Mouse (Mus musculus) CH12.LX (cell line): ENCODE results near the gene Kcnk18.

Experiments used
- CHD1 ChIP-seq: IDR thresholded peaks from 2 replicates; pipeline ENCODE4 v1.6.1; 2012; ENCODE audit warnings: low read depth, low read length, improper control_type of control experiment, inconsistent platforms
- CTCF ChIP-seq, 2 experiments: IDR thresholded peaks in 1 of 2; conservative IDR thresholded peaks in 1 of 2; 2 replicates each; pipeline ENCODE4 v1.5.1; 2011 to 2012; ENCODE audit warnings: low read depth in 2 of 2, low read length in 2 of 2, improper control_type of control experiment in 1 of 2, inconsistent platforms in 1 of 2, mild to moderate bottlenecking in 1 of 2, moderate library complexity in 1 of 2
- E2F4 ChIP-seq: IDR thresholded peaks from 2 replicates; pipeline ENCODE4 v1.6.1; 2011; ENCODE audit warnings: low read depth, low read length, improper control_type of control experiment; ENCODE audit not compliant: insufficient replicate concordance
- EP300 ChIP-seq: IDR thresholded peaks from 2 replicates; pipeline ENCODE4 v1.6.1; 2011; ENCODE audit warnings: low read length, improper control_type of control experiment
- GABPA ChIP-seq: IDR thresholded peaks from 2 replicates; pipeline ENCODE4 v1.6.1; 2012; ENCODE audit warnings: low read depth, low read length, improper control_type of control experiment, inconsistent platforms; ENCODE audit not compliant: insufficient replicate concordance
- TCF12 ChIP-seq: IDR thresholded peaks from 2 replicates; pipeline ENCODE4 v1.6.1; 2014; ENCODE audit warnings: low read depth, mild to moderate bottlenecking, inconsistent platforms, low read length, improper control_type of control experiment
- USF1 ChIP-seq: IDR thresholded peaks from 2 replicates; pipeline ENCODE4 v1.6.1; 2014; ENCODE audit warnings: low read depth, mild to moderate bottlenecking, inconsistent platforms, low read length, improper control_type of control experiment

DNA sequence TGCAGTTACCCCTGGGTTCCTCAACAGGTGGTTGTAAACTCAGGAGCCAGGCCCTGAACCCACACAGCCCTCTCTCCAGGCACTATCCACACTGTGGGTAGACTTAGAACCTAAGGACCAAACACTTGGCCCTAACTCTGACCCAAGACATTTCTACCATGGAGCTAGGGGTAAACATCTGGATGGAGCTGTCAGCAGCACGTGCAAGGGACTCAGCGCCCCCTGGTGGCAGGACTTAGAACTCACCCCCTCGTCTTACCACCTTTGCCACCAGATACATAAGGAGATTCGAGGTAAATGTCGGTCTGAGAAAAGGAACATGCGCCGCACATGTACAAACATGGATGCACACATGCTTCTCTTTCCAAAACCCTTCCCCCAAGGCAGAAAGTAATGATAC is 20.9 kb upstream of the Kcnk18 start:
- TF ChIP-seq TCF12 (no peak), GABPA (no peak), CTCF (conservative IDR thresholded peaks at IDR 0.05 in 1 of 2, IDR thresholded peaks at IDR 0.05 in 1 of 2; ENCODE audit: low read depth in 2 of 2, low read length in 2 of 2) (peak; percentile 82 to 89), EP300 (no peak), E2F4 (no peak), CHD1 (no peak), USF1 (no peak)
